Mouse (Mus musculus): ENCODE data around the gene Zswim8. TPM values are rescaled to one million over a fixed set of nuclear protein-coding genes. Genes with fewer than 3 reads are reported as not detected.

The Zswim8 gene
- total RNA-seq, 4 experiments from 2014 or later: 170 to 210 (median 191) TPM

DNA sequence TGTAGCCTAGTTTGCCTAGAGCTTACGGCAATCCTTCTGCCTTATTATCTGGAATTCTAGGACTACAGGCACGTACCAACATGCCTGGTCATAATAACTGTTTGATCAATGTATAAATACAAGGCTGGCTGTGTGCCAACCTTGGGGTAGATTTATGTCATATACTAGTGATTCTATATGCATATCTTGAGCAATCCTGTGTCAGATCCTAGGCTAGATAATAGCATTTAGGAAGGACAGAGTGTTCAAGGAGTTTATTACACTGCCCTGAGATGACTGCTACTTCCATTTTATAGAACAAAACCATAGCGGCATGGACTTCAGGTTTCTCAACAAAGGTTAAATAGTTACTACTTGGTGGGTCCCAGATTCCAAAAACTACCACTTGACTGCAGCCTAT, 64.6 kb downstream of the Zswim8 start:
- no peak for DNase-seq (ENCODE audit: low spot score in 2 of 2)

GRCm38 (mm10) chr14:20772808-20773207, 65.5 kb downstream of the Zswim8 start:
- DNase-seq (ENCODE audit: low spot score in 2 of 2): no peak

Small RNA genes within 50 kb of the gene (microRNA-seq; reads per million reads assigned to microRNA genes)
- 0.25 to 0.96 reads per million in 2 experiments for gene Mir6946

Other genes starting within 250 kb of the Zswim8 start
- gene Anxa7, start 227.4 kb upstream of the Zswim8 start, total RNA-seq (2022): 10 to 100 TPM; 84.3 to 86.7 (median 85.4) TPM
- 1 to 10 TPM in 1 of 4 experiments, under 1 TPM in 3; 0.71 to 1.3 (median 0.96) TPM for gene Mss51, start 210.7 kb upstream of the Zswim8 start, total RNA-seq (2022)
- 100 to 1,000 TPM; 256 to 309 (median 290) TPM for gene Ppp3cb, start 161.0 kb upstream of the Zswim8 start, total RNA-seq (2022)
- 10 to 100 TPM; 53.4 to 67.8 (median 59.7) TPM for gene Usp54, start 66.5 kb upstream of the Zswim8 start, total RNA-seq (2022)
- gene Myoz1, start 51.0 kb upstream of the Zswim8 start, total RNA-seq (2022): 1 to 10 TPM in 2 of 4 experiments, not detected in 2; 1.0 to 1.1 TPM
- under 1 TPM; 0.19 to 0.54 (median 0.27) TPM for gene Synpo2l, start 39.2 kb upstream of the Zswim8 start, total RNA-seq (2022)
- 100 to 1,000 TPM; 107 to 130 (median 112) TPM for gene Sec24c, start 33.2 kb upstream of the Zswim8 start, total RNA-seq (2022)
- gene Fut11, start 12.6 kb upstream of the Zswim8 start, total RNA-seq (2022): 10 to 100 TPM; 14.6 to 15.8 (median 15.0) TPM
- gene Chchd1, start 4.5 kb upstream of the Zswim8 start, total RNA-seq (2022): 10 to 100 TPM; 47.7 to 53.5 (median 51.3) TPM
- 10 to 100 TPM; 16.6 to 24.3 (median 18.3) TPM for gene Ndst2, start 27.0 kb downstream of the Zswim8 start, total RNA-seq (2022)
- 100 to 1,000 TPM; 247 to 278 (median 262) TPM for gene Camk2g, start 86.5 kb downstream of the Zswim8 start, total RNA-seq (2022)
- gene Plau, start 129.1 kb downstream of the Zswim8 start, total RNA-seq (2022): 10 to 100 TPM in 2 of 4 experiments, 1 to 10 TPM in 2; 4.1 to 26.9 (median 12.8) TPM
- gene Vcl, start 221.8 kb downstream of the Zswim8 start, total RNA-seq (2022): 10 to 100 TPM; 27.6 to 36.3 (median 30.7) TPM

Data from layer of hippocampus, adult 8-10 months (tissue).